Mouse (Mus musculus) erythroblast, embryonic 14.5 days (primary cell): ENCODE measurements at regions not wholly inside any gene's neighbourhood (a gene's known extent, or its start where the extent isn't known, plus 50 kb on each side); places are given as distances from the start of the nearest gene placed in this dataset.

Experiments
- GATA1 ChIP-seq: IDR thresholded peaks from 2 replicates; pipeline ENCODE4 v1.6.1; 2012; ENCODE audit warnings: low read length, inconsistent platforms, mixed read lengths
- TAL1 ChIP-seq: IDR thresholded peaks from 3 replicates; pipeline ENCODE4 v1.6.1; 2012; ENCODE audit warnings: low read length, inconsistent platforms, mixed read lengths

- TF ChIP-seq TAL1 (no peak), GATA1 (no peak)
Observed at GRCm38 (mm10) chr4:99376171-99376570, 80.5 kb downstream of the Gm12689 start.
